Mouse (Mus musculus): ENCODE data around the gene Nfkb1. TPM values are rescaled to one million over a fixed set of nuclear protein-coding genes. Genes with fewer than 3 reads are reported as not detected.

Gene Nfkb1
- total and polyA plus RNA-seq, 3 experiments, result 44.8 to 93.6 (median 59.9) TPM

- no peak overlapping the region for H3K4me3 ChIP-seq (ENCODE audit: control insufficient read depth in 1 of 2, insufficient read depth in 1 of 2, low read depth in 2 of 2, low read length in 2 of 2)
- no peaks in the 10 kb centered on the region for H3K79me2 ChIP-seq (ENCODE audit: control insufficient read depth, insufficient read depth, low read length, poor library complexity)
- H3K4me1 ChIP-seq (ENCODE audit: control insufficient read depth in 1 of 2, insufficient read depth in 2 of 2, low read length in 2 of 2), result no peaks in the 10 kb centered on the region
- DNase-seq (ENCODE audit: low read depth, low spot score), result no peak
- H3K9me3 ChIP-seq (replicated peaks; ENCODE audit: insufficient read depth, low read length), result no peaks in the 10 kb centered on the region
- H3K27ac ChIP-seq (ENCODE audit: control insufficient read depth, low read depth, low read length), result no peak overlapping the region
- no peak overlapping the region for H3K9ac ChIP-seq (ENCODE audit: control insufficient read depth, low read depth, low read length, poor library complexity, severe bottlenecking)
- peaks cover 0 to 1% of the 10 kb centered on the region in 2 experiments; a peak in 1 of 4 replicates for H3K36me3 ChIP-seq (ENCODE audit: control insufficient read depth in 1 of 2, insufficient read depth in 2 of 2, low read length in 2 of 2)
- no peak for TF ChIP-seq KAT2A (conservative IDR thresholded peaks at IDR 0.05; ENCODE audit: low read depth, low read length)
- no peak for TF ChIP-seq SIN3A (IDR thresholded peaks at IDR 0.05; ENCODE audit: low read length)
- TF ChIP-seq BHLHE40 (IDR thresholded peaks at IDR 0.05; ENCODE audit: borderline replicate concordance, low read depth, low read length), result no peak
- TF ChIP-seq ETS1 (IDR thresholded peaks at IDR 0.05; ENCODE audit: low read depth, low read length), result no peak
- no peak for TF ChIP-seq USF1 (IDR thresholded peaks at IDR 0.05; ENCODE audit: low read depth, low read length)
- no peaks in the 10 kb centered on the region for H3K27me3 ChIP-seq (ENCODE audit: control insufficient read depth in 1 of 2, insufficient read depth in 2 of 2, low read length in 2 of 2)
Observed at GRCm38 (mm10) chr3:135661707-135662106, 29.6 kb downstream of the Nfkb1 start.

GRCm38 (mm10) chr3:135658540-135659097, 32.7 kb downstream of the Nfkb1 start:
- H3K36me3 ChIP-seq (ENCODE audit: control insufficient read depth in 1 of 2, insufficient read depth in 2 of 2, low read length in 2 of 2), result no peaks in the 10 kb centered on the region
- no peak for TF ChIP-seq POLR2AphosphoS2 (IDR thresholded peaks at IDR 0.05; ENCODE audit: low read length)
- no peak for TF ChIP-seq MYC (IDR thresholded peaks at IDR 0.05; ENCODE audit: low read depth, low read length)
- no peak for TF ChIP-seq SMC3 (IDR thresholded peaks at IDR 0.05; ENCODE audit: low read depth, low read length)
- no peak for TF ChIP-seq EP300 (IDR thresholded peaks at IDR 0.05; ENCODE audit: low read depth in 1 of 2, low read length in 2 of 2)
- TF ChIP-seq NRF1 (IDR thresholded peaks at IDR 0.05; ENCODE audit: insufficient read depth, low read depth, low read length, poor library complexity, severe bottlenecking), result no peak
- no peak for TF ChIP-seq JUND (IDR thresholded peaks at IDR 0.05; ENCODE audit: low read depth, low read length)
- TF ChIP-seq ELF1 (IDR thresholded peaks at IDR 0.05; ENCODE audit: low read depth, low read length), result no peak
- no peak for TF ChIP-seq MYB (IDR thresholded peaks at IDR 0.05; ENCODE audit: low read depth, low read length)
- no peak for TF ChIP-seq ZNF384 (IDR thresholded peaks at IDR 0.05; ENCODE audit: low read depth, low read length)
- no peak for TF ChIP-seq RCOR1 (IDR thresholded peaks at IDR 0.05; ENCODE audit: low read depth, low read length)
- TF ChIP-seq CTCF (IDR thresholded peaks at IDR 0.05 in 2 of 3, conservative IDR thresholded peaks at IDR 0.05 in 1 of 3; ENCODE audit: control insufficient read depth in 1 of 3, insufficient read depth in 1 of 3, low read depth in 2 of 3, low read length in 3 of 3, poor library complexity in 1 of 3, severe bottlenecking in 1 of 3), result no peak
- TF ChIP-seq TBP (IDR thresholded peaks at IDR 0.05; ENCODE audit: low read depth, low read length), result no peak
- no peak for TF ChIP-seq CHD1 (IDR thresholded peaks at IDR 0.05; ENCODE audit: low read depth, low read length)
- TF ChIP-seq MXI1 (IDR thresholded peaks at IDR 0.05; ENCODE audit: low read depth, low read length), result no peak

More at GRCm38 (mm10) chr3:135658540-135659097, 32.7 kb downstream of the Nfkb1 start:
- no peaks in the 10 kb centered on the region for H3K9me3 ChIP-seq (replicated peaks; ENCODE audit: insufficient read depth, low read length)
- no peak overlapping the region for H3K27ac ChIP-seq (ENCODE audit: control insufficient read depth, low read depth, low read length)
- H3K27me3 ChIP-seq (ENCODE audit: control insufficient read depth in 1 of 2, insufficient read depth in 2 of 2, low read length in 2 of 2), result no peaks in the 10 kb centered on the region
- DNase-seq (ENCODE audit: low read depth, low spot score), result no peak
- no peaks in the 10 kb centered on the region for H3K79me2 ChIP-seq (ENCODE audit: control insufficient read depth, insufficient read depth, low read length, poor library complexity)
- H3K4me3 ChIP-seq (ENCODE audit: control insufficient read depth in 1 of 2, insufficient read depth in 1 of 2, low read depth in 2 of 2, low read length in 2 of 2), result no peak overlapping the region
- no peak overlapping the region for H3K9ac ChIP-seq (ENCODE audit: control insufficient read depth, low read depth, low read length, poor library complexity, severe bottlenecking)
- H3K4me1 ChIP-seq (ENCODE audit: control insufficient read depth in 1 of 2, insufficient read depth in 2 of 2, low read length in 2 of 2), result no peaks in the 10 kb centered on the region

Data from MEL (cell line).